Mouse (Mus musculus): ENCODE data around the gene Top3a.

Top3a gene

DNA sequence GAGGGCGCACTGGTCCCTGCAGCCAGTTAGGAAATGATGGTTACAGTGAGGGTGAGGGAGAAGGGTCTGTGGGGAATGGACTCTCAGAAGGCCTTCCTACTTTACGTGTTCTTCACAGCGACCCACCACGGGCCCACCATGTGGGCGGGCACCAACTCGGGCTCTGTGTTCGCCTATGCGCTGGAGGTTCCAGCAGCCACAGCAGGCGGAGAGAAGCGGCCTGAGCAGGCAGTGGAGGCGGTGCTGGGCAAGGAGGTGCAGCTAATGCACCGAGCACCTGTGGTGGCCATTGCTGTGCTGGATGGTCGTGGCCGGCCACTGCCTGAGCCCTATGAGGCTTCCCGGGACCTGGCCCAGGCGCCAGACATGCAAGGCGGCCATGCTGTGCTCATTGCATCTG lies 65.9 kb downstream of the Top3a start:
- DNase-seq (ENCODE audit: low spot score): no peak

DNA sequence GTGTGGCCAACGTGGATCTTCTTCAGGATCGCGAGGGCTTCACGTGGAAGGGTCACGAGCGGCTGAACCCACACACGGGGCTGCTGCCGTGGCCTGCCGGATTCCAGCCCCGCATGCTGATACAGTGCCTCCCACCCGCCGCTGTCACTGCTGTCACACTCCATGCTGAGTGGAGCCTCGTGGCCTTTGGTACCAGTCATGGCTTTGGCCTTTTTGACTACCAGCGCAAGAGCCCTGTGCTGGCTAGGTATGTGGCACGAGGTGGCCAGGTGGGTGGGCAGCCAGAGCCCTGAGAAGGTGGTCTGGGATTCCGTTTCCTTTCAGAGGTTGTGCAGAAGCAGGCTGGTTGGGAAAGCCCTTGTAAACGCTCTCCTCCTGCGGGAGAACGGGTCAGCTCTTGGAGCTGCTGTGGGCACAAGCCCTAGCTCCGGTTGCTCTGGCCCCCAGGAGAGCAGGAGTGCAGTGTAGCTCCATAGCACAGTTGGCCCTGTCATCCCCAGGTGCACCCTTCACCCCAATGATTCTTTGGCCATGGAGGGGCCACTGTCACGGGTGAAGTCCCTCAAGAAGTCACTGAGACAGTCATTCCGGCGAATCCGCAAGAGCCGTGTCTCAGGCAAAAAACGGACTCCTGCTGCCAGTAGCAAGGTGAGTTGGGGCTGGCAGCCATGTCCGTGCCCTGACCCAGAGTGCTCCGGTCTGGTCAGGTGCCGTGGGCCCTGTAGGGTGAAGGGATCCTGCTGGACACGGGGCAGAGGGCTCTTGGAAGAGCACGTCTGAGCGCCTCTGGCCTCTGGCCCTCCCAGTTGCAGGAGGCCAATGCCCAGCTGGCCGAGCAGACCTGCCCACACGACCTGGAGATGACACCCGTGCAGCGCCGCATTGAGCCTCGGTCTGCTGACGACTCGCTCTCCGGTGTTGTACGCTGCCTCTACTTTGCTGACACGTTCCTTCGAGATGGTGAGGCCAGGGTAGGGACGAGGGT lies 67.4 kb downstream of the Top3a start:
- DNase-seq (ENCODE audit: low spot score): no peak

GRCm38 (mm10) chr11:60708631-60709030 lies 68.5 kb downstream of the Top3a start:
- DNase-seq (ENCODE audit: low spot score): no peak

- no peak for DNase-seq (ENCODE audit: low spot score)
Observed at GRCm38 (mm10) chr11:60707672-60708071, 69.5 kb downstream of the Top3a start.

GRCm38 (mm10) chr11:60706696-60707480 lies 70.3 kb downstream of the Top3a start:
- no peak for DNase-seq (ENCODE audit: low spot score)

DNA sequence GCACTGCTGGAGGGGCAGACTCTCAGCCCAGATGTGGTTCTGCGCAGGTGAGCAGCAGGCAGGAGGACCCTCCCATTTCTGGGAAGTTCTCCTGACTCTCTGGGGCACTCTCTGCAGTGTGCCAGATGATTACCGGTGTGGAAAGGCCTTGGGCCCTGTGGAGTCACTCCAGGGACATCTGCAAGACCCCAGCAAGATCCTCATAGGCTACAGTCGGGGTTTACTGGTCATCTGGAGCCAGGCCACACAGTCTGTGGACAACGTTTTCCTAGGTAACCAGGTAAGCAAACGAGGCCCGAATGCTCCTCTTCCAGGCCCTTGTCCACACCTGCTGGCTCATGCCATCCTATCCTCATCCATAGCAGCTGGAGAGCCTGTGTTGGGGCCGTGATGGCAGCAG lies 71.1 kb downstream of the Top3a start:
- DNase-seq (ENCODE audit: low spot score): no peak

GRCm38 (mm10) chr11:60705255-60705654 lies 71.9 kb downstream of the Top3a start:
- no peak for DNase-seq (ENCODE audit: low spot score)

GRCm38 (mm10) chr11:60704023-60704880 lies 72.9 kb downstream of the Top3a start:
- DNase-seq (ENCODE audit: low spot score): no peak

DNA sequence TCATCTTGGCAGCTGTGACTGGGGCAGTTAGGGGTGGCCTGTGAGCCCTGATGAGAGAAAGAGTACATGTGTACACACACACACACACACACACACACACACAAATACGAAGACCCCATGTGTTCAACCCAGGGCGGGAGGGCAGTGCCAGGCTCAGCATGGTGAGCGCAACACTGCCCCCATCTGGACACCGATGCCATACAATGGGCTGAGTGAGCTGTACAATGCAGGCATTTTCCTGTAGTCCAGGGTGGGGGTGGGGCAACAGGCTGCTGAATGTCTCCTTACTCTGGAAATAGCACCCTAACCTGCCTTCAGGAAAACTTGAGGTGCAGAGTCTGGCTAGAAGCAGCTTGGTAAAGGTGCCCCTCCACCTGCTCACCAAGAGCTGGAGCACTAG lies 74.0 kb downstream of the Top3a start:
- DNase-seq (ENCODE audit: low spot score): peak; percentile 90

GRCm38 (mm10) chr11:60701611-60702010 lies 75.6 kb downstream of the Top3a start:
- DNase-seq (ENCODE audit: low spot score): no peak

DNA sequence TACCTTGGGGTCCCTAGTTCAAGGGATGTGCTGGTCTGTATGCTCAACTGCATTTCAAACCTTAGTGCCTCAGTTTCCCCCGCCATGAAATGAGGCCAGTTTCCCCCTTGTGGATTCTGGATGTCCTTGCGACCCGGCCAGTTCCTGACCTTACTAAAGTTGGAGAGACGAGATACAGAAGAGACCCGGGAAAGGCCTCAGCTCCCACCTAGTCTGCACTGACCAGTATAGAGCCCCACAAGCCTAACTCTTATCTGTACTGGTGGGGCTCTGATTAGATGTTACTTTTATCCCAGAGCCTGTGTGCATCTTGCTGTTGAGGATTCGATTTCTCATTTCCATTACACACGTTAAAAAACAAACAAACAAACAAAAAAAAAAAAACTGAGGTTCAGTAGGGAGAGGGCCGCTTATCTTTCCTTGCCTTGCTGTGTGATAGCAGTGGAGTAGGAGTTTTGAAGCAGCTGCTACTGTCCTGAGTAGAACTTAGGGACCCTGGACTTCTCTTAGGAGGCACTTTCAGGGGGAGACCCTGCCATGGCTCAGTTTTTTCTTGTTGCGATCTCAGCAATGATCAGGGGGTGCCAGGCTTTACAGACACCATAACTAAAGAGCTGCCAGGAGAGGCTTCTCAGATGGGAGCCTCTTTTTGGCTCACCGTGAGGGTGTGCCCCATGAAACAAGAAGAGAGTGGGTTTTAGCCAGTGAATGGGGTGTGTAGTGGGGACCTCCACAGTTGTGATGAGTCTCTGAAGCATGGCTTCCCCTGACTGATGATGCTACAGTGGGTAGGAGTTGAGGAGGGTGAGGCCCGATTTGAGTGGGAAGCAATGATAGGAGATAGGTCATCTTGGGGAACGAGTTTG lies 76.6 kb downstream of the Top3a start:
- DNase-seq (ENCODE audit: low spot score): peak; percentile 40

- peak; percentile 93 for DNase-seq (ENCODE audit: low spot score)
Observed at GRCm38 (mm10) chr11:60699524-60700075, 77.6 kb downstream of the Top3a start, which contains the start of gene Llgl1. Gene Llgl1, plus strand, starts transcription at chr11:60699723.

DNA sequence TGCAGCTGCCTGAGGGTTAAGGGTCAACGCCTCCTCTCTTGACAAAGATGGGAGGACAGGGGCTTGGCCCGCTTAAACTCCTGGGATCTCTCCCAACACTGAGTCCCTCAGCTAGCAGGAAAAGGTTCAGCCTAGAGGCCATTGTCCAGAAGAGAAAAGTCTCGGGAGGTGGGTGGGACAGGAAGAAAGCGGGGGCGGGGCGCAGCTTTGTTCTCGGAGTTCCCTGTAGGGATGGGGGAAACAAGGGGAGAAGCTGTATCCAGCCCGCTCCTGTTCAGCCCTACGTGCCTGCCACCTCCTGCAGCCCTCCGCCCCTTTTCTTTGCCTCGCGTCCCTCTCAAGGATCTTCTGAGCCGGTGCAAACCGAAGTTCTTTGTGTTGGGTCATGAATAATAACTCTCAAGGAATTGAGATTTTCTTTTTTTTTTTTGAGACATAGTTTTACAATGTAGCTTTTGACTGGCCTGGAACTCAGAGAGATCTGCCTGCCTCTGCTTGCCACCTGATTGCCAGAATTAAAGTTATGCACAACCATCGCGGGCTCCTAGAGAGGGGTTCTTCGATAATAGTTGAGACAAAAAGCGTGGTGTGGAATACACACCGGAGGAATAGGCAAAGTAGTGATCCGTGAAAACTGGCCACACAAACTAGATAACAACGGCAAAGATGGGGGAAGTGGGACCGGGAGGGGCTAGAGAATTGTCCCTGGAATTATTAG lies 78.2 kb downstream of the Top3a start:
- DNase-seq (ENCODE audit: low spot score): peak; percentile 83

- peak; percentile 67 for DNase-seq (ENCODE audit: low spot score)
Observed at GRCm38 (mm10) chr11:60697561-60697960, 79.6 kb downstream of the Top3a start.

GRCm38 (mm10) chr11:60696165-60696564 lies 81.0 kb downstream of the Top3a start:
- no peak for DNase-seq (ENCODE audit: low spot score)

All from embryo, embryonic 10 days (tissue).